Mouse (Mus musculus): ENCODE data around the gene Ppp2r1b. TPM values are rescaled to one million over a fixed set of nuclear protein-coding genes. Genes with fewer than 3 reads are reported as not detected.

Gene Ppp2r1b
- polyA plus RNA-seq, 1 experiment from 2014 or later = 52.0 TPM

DNA sequence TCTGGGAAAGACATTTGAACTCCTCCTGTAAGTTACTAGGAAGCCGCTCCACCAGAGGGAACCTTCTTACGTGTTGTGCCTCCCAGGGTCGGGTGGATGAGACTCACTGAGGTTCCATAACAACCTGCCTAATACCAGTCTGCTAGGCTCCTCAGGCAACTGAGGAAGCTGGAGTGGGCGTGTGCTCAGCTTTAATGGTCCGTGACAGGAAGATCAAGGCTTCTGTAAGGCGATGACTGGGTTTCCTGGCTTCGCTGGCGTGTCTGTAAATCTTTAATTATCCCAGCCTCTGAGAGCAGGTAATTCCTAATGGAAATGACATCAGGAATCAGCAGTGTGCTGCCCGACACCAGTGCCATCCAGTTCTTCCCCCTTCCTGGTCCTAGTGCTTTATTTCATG, 446 bp downstream of the Ppp2r1b start:
- ATAC-seq (ENCODE audit: low read depth) = no peak
- no peaks in the 10 kb centered on the region for H3K4me1 ChIP-seq (replicated peaks)
- no peaks in the 10 kb centered on the region for H3K9me3 ChIP-seq
- no peak overlapping the region for H3K4me3 ChIP-seq
- H3K4me2 ChIP-seq = no peak overlapping the region
- H3K9ac ChIP-seq = no peak overlapping the region
- peaks cover 24% of the 10 kb centered on the region for H3K36me3 ChIP-seq
- 48% methylated on average over 9 of the region's 9 CpGs for WGBS
- no peaks in the 10 kb centered on the region for H3K27me3 ChIP-seq
- H3K27ac ChIP-seq (replicated peaks) = no peak overlapping the region

DNA sequence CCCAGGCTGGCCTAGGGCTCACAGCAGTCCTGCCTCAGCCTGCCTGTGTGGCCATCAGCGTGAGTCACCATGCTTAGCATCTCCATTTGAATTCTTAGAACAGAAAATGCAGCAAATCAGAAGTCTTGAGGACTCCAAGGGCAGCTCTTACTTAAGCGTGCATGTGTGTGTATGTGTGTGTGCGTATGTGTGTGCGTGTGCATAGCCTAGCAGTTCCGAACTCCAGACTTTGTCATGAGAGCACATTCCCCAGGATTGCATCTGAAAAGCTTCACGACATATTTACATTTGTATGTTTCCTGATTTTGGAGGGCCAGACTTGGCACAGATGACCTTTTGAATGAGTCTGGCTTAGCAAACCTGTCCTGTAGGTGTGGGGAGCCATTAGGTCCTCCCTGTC, 2.0 kb downstream of the Ppp2r1b start:
- Histone ChIP-seq H3K4me1 (replicated peaks) (no peaks in the 10 kb centered on the region), H3K9ac (no peak overlapping the region), H3K27ac (replicated peaks) (no peak overlapping the region), H3K4me3 (no peak overlapping the region), H3K27me3 (no peaks in the 10 kb centered on the region), H3K36me3 (peaks cover 24% of the 10 kb centered on the region), H3K9me3 (no peaks in the 10 kb centered on the region), H3K4me2 (no peak overlapping the region)
- no peak for ATAC-seq (ENCODE audit: low read depth)
- WGBS = 91% methylated on average over 6 of the region's 6 CpGs

- ATAC-seq (ENCODE audit: low read depth) = no peak
- Histone ChIP-seq H3K9ac (no peak overlapping the region), H3K27me3 (no peaks in the 10 kb centered on the region), H3K4me1 (replicated peaks) (peaks cover 3% of the 10 kb centered on the region), H3K4me3 (no peak overlapping the region), H3K9me3 (no peaks in the 10 kb centered on the region), H3K4me2 (no peak overlapping the region), H3K36me3 (peaks cover 21% of the 10 kb centered on the region), H3K27ac (replicated peaks) (no peak overlapping the region)
- WGBS = 71% methylated on average over 12 of the region's 12 CpGs
These were observed 2.7 kb downstream of the Ppp2r1b start for GRCm38 (mm10) chr9:50847606-50848368.

DNA sequence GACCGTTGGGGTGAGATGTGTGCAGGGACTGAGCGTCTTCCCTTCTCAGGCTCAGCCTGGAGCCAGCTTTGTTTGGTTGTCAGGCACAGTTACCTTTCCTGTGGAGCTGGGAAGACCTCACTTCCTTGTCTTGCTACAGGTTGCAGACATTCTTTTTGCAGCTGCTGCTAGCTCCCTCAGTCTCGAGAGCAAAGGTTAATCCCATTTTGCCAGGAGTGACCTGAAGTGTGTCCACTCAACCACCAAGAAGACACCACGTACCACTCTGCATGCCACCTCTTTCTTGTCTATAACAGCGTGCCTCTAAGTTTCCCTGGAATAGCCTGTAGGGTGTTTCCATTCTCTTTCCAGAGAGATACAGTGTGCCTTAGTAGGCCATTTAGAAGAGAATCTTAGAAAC, 3.7 kb downstream of the Ppp2r1b start:
- Histone ChIP-seq H3K9ac (no peak overlapping the region), H3K4me2 (no peak overlapping the region), H3K4me3 (no peak overlapping the region), H3K36me3 (peaks cover 15% of the 10 kb centered on the region; the same call in 1 of the 2 replicates), H3K27me3 (no peaks in the 10 kb centered on the region), H3K4me1 (replicated peaks) (peaks cover 10% of the 10 kb centered on the region), H3K27ac (replicated peaks) (no peak overlapping the region), H3K9me3 (no peaks in the 10 kb centered on the region)
- 75% methylated on average over 5 of the region's 5 CpGs for WGBS
- ATAC-seq (ENCODE audit: low read depth) = no peak

GRCm38 (mm10) chr9:50849249-50849648, 4.1 kb downstream of the Ppp2r1b start:
- no peaks in the 10 kb centered on the region for H3K9me3 ChIP-seq
- WGBS = 22% methylated on average over 8 of the region's 8 CpGs
- H3K27ac ChIP-seq (replicated peaks) = no peak overlapping the region
- H3K4me3 ChIP-seq = no peak overlapping the region
- no peak overlapping the region for H3K9ac ChIP-seq
- H3K36me3 ChIP-seq = peaks cover 10% of the 10 kb centered on the region; the same call in 1 of the 2 replicates
- H3K27me3 ChIP-seq = no peaks in the 10 kb centered on the region
- no peak overlapping the region for H3K4me2 ChIP-seq
- H3K4me1 ChIP-seq (replicated peaks) = peaks cover 10% of the 10 kb centered on the region
- ATAC-seq (ENCODE audit: low read depth) = peak; percentile 69

DNA sequence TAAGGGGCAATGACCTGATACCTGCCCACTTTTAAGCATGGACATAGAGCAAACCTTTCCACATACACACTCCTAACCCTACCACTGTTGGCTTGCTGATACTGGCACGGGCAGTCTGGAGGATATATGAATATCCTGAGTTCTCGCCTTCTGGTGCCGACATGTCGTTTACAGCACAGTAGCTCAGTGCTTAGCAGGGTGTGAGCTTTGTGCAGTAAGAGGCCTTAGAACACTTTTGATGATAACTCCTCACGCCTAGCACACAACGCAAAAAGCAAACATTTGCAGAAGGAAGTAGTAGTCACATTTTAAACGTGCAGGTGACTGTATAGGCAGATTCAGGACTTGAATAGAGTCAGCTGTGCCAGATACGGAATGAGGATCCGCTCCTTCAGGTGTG, 4.7 kb downstream of the Ppp2r1b start:
- Histone ChIP-seq H3K4me3 (no peak overlapping the region), H3K36me3 (0 out of 2 replicates have a peak, but pooled peaks cover 7% of the 10 kb centered on the region), H3K27ac (replicated peaks) (no peak overlapping the region), H3K27me3 (no peaks in the 10 kb centered on the region), H3K9me3 (no peaks in the 10 kb centered on the region), H3K9ac (no peak overlapping the region), H3K4me2 (no peak overlapping the region), H3K4me1 (replicated peaks) (peaks cover 10% of the 10 kb centered on the region)
- 80% methylated on average over 9 of the region's 9 CpGs for WGBS
- 0 out of 2 replicates have a peak, but pooled peaks have one; percentile 7 for ATAC-seq (ENCODE audit: low read depth)

GRCm38 (mm10) chr9:50850271-50850670, 5.2 kb downstream of the Ppp2r1b start:
- 0 out of 2 replicates have a peak, but pooled peaks cover 4% of the 10 kb centered on the region for H3K36me3 ChIP-seq
- peaks cover 10% of the 10 kb centered on the region for H3K4me1 ChIP-seq (replicated peaks)
- H3K9ac ChIP-seq = peak overlapping the region; percentile 38; the same call in 1 of the 2 replicates
- no peak overlapping the region for H3K4me2 ChIP-seq
- no peaks in the 10 kb centered on the region for H3K9me3 ChIP-seq
- ATAC-seq (ENCODE audit: low read depth) = no peak
- H3K27ac ChIP-seq (replicated peaks) = no peak overlapping the region
- no peaks in the 10 kb centered on the region for H3K27me3 ChIP-seq
- H3K4me3 ChIP-seq = no peak overlapping the region
- 34% methylated on average over 11 of the region's 11 CpGs for whole genome bisulfite sequencing

DNA sequence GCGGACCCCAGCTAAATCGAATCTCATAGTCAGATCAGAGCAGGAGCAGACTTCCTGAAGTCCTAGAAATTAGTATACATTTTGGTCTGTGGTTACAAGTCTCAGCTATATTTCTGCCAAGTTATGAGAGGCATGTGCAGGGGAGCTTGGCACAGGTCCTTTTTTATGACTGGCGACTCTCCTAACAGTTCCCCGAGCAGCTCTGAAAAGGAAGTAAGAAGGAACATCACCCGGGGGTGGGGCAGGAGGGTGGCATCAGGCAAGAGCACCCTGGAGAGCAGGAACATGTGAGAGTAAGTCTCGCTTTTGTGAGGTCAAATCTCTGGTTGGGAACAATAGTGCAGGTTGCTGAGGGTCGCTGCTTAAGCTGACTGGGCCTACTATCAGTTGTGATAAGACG, 5.6 kb downstream of the Ppp2r1b start:
- H3K36me3 ChIP-seq = no peaks in the 10 kb centered on the region
- peaks cover 10% of the 10 kb centered on the region for H3K4me1 ChIP-seq (replicated peaks)
- H3K27me3 ChIP-seq = no peaks in the 10 kb centered on the region
- H3K27ac ChIP-seq (replicated peaks) = no peak overlapping the region
- no peak for ATAC-seq (ENCODE audit: low read depth)
- WGBS = 64% methylated on average over 8 of the region's 8 CpGs
- H3K9ac ChIP-seq = no peak overlapping the region
- H3K9me3 ChIP-seq = no peaks in the 10 kb centered on the region
- no peak overlapping the region for H3K4me3 ChIP-seq
- H3K4me2 ChIP-seq = no peak overlapping the region

DNA sequence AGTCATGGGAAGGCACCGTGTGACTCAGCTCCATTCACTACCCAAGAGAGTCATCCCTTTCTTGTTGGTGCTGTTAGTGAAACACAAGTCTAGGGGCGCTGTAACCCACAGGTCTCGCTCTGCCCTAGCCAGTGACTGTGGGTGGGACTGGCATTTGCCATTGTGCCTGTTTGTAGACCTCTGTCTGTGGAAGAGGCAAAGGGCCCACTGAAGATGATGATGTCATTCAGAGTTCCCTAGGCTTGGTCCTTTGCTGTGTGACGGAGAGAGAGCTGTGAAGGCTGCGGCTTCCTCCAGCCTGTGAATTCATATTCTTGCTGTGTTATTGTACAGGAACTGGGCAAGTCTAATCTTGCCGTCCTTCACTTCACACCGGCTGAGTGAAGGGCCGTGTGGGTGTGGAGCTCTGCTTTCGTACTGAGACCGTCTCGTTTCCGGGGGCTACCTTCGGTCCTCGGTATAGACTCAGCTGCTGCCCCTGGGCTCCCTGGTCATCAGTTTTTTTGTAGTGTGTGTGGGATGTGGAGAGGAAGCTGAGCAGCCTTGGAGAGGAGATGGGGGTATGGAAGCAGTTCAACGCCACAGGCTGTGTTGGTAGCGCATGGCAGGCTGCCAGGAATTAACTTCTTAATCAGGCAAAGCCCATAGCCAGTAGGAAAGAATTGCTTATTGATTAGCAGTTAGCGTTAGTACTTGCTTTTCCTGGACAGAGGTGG, 7.7 kb downstream of the Ppp2r1b start:
- no peak overlapping the region for H3K4me3 ChIP-seq
- no peaks in the 10 kb centered on the region for H3K36me3 ChIP-seq
- 82% methylated on average over 17 of the region's 17 CpGs for WGBS
- H3K27me3 ChIP-seq = no peaks in the 10 kb centered on the region
- H3K4me2 ChIP-seq = no peak overlapping the region
- no peak overlapping the region; the same call in 1 of the 2 replicates for H3K27ac ChIP-seq (replicated peaks)
- peaks cover 20% of the 10 kb centered on the region for H3K4me1 ChIP-seq (replicated peaks)
- ATAC-seq (ENCODE audit: low read depth) = no peak
- H3K9ac ChIP-seq = 0 out of 2 replicates have a peak overlapping the region, but pooled peaks have one; percentile 18
- H3K9me3 ChIP-seq = no peaks in the 10 kb centered on the region

DNA sequence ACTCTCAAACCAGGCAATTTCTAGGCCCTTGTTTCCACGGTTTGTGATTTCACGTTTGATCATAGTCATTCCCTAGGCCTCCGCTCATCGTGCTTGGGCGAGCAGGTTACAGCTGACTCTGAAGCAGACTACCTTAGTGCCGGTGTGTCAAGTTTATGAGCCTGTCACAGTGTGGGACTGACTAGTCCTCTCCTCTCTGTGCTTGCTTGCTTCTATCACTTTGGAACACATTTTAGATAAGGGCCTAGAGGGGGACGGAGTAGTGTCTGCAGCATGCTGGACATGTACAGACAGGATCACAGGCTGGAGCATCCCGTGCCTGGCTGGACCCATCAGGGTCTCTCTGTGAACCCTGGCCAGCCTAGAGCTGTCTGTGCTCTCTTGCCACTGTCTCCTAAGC, 9.3 kb downstream of the Ppp2r1b start:
- H3K36me3 ChIP-seq = peaks cover 4% of the 10 kb centered on the region
- H3K9ac ChIP-seq = no peak overlapping the region
- no peak overlapping the region for H3K4me3 ChIP-seq
- no peak overlapping the region for H3K27ac ChIP-seq (replicated peaks)
- H3K27me3 ChIP-seq = no peaks in the 10 kb centered on the region
- H3K9me3 ChIP-seq = no peaks in the 10 kb centered on the region
- no peak overlapping the region for H3K4me2 ChIP-seq
- ATAC-seq (ENCODE audit: low read depth) = no peak
- H3K4me1 ChIP-seq (replicated peaks) = peaks cover 25% of the 10 kb centered on the region
- WGBS = 48% methylated on average over 8 of the region's 8 CpGs

- 90% methylated on average over 5 of the region's 5 CpGs for WGBS
- Histone ChIP-seq H3K9me3 (no peaks in the 10 kb centered on the region), H3K27ac (replicated peaks) (no peak overlapping the region), H3K4me2 (no peak overlapping the region), H3K4me1 (replicated peaks) (peaks cover 25% of the 10 kb centered on the region), H3K4me3 (no peak overlapping the region), H3K9ac (no peak overlapping the region), H3K36me3 (peaks cover 13% of the 10 kb centered on the region), H3K27me3 (no peaks in the 10 kb centered on the region)
- no peak for ATAC-seq (ENCODE audit: low read depth)
These were observed 10.1 kb downstream of the Ppp2r1b start for GRCm38 (mm10) chr9:50855133-50855766.

DNA sequence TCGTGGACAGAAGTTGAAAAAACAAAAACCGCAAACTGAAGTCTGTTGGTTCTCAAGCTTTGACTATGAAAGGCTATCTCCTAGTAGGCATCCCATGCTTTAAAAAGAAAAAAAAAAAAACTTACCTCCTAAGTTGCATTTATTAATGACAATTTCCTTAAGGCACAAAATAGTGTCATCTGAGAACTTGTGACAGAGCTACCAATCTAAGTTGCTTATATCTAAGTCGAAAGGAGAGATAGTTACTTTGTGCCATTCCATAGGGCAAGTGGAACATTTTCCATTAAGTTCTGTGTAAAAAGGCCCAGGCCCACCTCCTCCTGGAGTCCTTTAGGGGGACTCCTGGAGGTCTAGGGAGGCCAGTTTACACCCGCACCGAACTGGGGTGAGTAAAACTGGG, 10.7 kb downstream of the Ppp2r1b start:
- no peak overlapping the region for H3K9ac ChIP-seq
- peak overlapping the region; percentile 87; the same call in 1 of the 2 replicates for H3K4me3 ChIP-seq
- WGBS = 65% methylated on average over 5 of the region's 5 CpGs

More for the DNA sequence above, 10.7 kb downstream of the Ppp2r1b start:
- peaks cover 18% of the 10 kb centered on the region for H3K36me3 ChIP-seq
- H3K27me3 ChIP-seq = no peaks in the 10 kb centered on the region
- H3K4me2 ChIP-seq = peak overlapping the region; percentile 74
- H3K4me1 ChIP-seq (replicated peaks) = peaks cover 25% of the 10 kb centered on the region
- peak overlapping the region; percentile 66; the same call in 1 of the 2 replicates for H3K27ac ChIP-seq (replicated peaks)
- ATAC-seq (ENCODE audit: low read depth) = no peak
- H3K9me3 ChIP-seq = no peaks in the 10 kb centered on the region

Data from neural tube, embryonic 13.5 days (tissue).